Mouse (Mus musculus): ENCODE data around the gene Kank3. TPM values are rescaled to one million over a fixed set of nuclear protein-coding genes. Genes with fewer than 3 reads are reported as not detected.

The Kank3 gene
- polyA plus RNA-seq, 1 experiment from 2014 or later: 211 TPM

DNA sequence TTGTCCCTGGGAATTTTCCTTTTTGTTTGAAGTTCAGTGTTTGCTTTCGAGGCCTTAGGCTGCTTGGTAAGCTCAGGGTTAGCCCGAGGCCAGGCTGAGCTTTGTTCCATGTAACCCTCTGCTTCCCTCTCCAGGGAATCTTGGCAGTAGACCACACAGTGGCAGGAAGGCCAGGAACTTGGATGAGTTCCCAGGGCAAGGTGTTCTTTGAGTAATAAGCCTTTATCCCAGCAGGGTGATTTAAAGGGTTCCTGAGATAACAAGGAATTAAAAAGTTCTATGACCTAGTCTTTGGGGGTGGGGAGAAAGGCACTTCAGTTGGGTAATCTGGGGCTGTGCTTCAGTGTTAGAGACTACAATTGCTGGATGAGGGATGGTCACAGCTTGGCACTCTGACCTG, 18.6 kb downstream of the Kank3 start:
- H3K36me3 ChIP-seq (ENCODE audit: insufficient read depth, low read length): peaks cover 9% of the 10 kb centered on the region
- TF ChIP-seq CTCF (IDR thresholded peaks at IDR 0.05): no peak
- peak; percentile 75 for TF ChIP-seq EP300 (IDR thresholded peaks at IDR 0.05)
- no peak overlapping the region for H3K4me2 ChIP-seq (replicated peaks; ENCODE audit: low read depth, low read length)
- no peaks in the 10 kb centered on the region for H3K27me3 ChIP-seq (replicated peaks; ENCODE audit: insufficient read depth, low read length)
- ATAC-seq (peak; percentile 81), DNase-seq (ENCODE audit: low spot score) (peak; percentile 92)
- no peak overlapping the region for H3K4me3 ChIP-seq (ENCODE audit: low read depth, low read length)
- H3K4me1 ChIP-seq (ENCODE audit: insufficient read depth, low read depth, low read length): peaks cover 18% of the 10 kb centered on the region
- H3K27ac ChIP-seq (ENCODE audit: low read length): peak overlapping the region; percentile 66
- WGBS: 20% methylated on average over 2 of the region's 2 CpGs
- no peaks in the 10 kb centered on the region for H3K9me3 ChIP-seq (ENCODE audit: low read length)
- no peak overlapping the region for H3K9ac ChIP-seq (replicated peaks; ENCODE audit: low read depth)

DNA sequence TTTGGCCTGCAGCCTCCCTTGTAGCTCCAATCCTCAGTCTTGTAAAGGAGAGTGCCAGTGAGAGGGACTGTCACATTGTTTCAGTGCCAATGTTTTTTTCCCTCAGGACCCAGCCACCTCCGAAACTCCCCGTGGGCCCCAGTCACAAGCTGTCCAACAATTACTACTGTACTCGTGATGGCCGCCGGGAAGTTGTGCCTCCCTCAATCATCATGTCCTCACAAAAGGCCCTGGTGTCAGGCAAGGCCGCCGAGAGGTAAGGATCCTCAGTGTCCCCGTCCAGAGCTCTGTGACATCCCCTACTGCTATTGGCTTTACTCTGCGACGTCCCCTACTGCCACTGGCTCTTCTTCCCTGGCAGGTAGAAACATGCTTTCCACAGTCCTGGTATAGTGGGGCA, 19.2 kb downstream of the Kank3 start:
- Histone ChIP-seq H3K4me1 (ENCODE audit: insufficient read depth, low read depth, low read length) (peaks cover 18% of the 10 kb centered on the region), H3K4me2 (replicated peaks; ENCODE audit: low read depth, low read length) (no peak overlapping the region), H3K27me3 (replicated peaks; ENCODE audit: insufficient read depth, low read length) (no peaks in the 10 kb centered on the region), H3K9ac (replicated peaks; ENCODE audit: low read depth) (no peak overlapping the region), H3K27ac (ENCODE audit: low read length) (peak overlapping the region; percentile 66), H3K4me3 (ENCODE audit: low read depth, low read length) (no peak overlapping the region), H3K36me3 (ENCODE audit: insufficient read depth, low read length) (peaks cover 14% of the 10 kb centered on the region), H3K9me3 (ENCODE audit: low read length) (no peaks in the 10 kb centered on the region)
- no peak for ATAC-seq
- TF ChIP-seq CTCF (IDR thresholded peaks at IDR 0.05) (no peak), EP300 (IDR thresholded peaks at IDR 0.05) (no peak)
- DNase-seq (ENCODE audit: low spot score): no peak
- WGBS: 87% methylated on average over 10 of the region's 10 CpGs

DNA sequence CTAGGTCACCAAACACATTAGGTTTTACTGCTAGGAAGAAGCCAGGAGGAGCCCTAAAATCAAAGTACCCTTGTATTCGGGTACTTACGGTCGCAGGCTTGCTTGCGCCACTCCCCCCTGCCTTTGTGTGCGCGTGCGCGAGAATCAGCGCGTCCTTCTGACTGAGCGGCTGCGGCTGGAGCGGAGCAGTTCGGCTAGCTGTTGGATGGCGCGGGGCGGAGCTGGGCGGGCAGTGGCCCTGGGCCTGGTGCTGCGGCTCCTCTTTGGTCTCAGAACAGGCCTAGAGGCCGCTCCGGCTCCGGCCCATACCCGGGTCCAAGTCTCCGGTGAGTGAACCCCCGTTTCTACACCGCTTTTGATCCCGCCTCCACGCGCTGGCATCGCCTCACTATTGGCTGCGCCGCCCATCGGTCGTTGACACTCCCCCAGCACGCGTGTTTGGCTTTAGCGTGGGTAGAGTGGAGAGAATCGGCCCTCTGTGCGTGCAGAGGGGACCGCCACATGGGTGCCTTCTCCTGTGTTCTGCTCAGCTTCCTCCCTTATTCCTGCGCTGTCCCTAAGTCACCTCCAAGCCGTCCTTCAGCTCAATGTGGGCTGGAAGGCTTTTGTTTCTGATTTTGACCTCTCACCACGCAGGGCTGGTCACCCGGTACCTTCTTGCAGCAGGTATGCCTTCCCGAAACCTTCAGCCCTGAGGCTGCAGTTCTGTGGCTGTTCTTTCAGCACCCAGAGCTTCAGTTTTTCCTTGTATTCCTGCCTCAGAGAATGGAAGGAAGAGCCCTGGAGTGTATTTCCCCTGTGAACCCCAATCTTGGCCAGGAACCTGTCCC, 32.9 kb downstream of the Kank3 start, which contains the start of gene Cd320:
Cd320 (plus strand) TSS at position 126 of the 830 bp plus-strand sequence.
- TF ChIP-seq EP300 (IDR thresholded peaks at IDR 0.05) (no peak), CTCF (IDR thresholded peaks at IDR 0.05) (peak; percentile 40)
- peak within 1 kb of the TSS; percentile 80 for H3K4me2 ChIP-seq (replicated peaks; ENCODE audit: low read depth, low read length)
- DNase-seq (ENCODE audit: low spot score) (peak; percentile 96), ATAC-seq (peak; percentile 96)
- H3K4me3 ChIP-seq (ENCODE audit: low read depth, low read length): peak within 1 kb of the TSS; percentile 82
- H3K27ac ChIP-seq (ENCODE audit: low read length): peak within 1 kb of the TSS; percentile 32; the same call in 1 of the 2 replicates
- peak within 1 kb of the TSS; percentile 52 for H3K9ac ChIP-seq (replicated peaks; ENCODE audit: low read depth)
- H3K27me3 ChIP-seq (replicated peaks; ENCODE audit: insufficient read depth, low read length): no peaks in the 10 kb centered on the region
- H3K36me3 ChIP-seq (ENCODE audit: insufficient read depth, low read length): no peaks in the 10 kb centered on the region; the same call in 1 of the 2 replicates
- H3K4me1 ChIP-seq (ENCODE audit: insufficient read depth, low read depth, low read length): no peaks in the 10 kb centered on the region
- H3K9me3 ChIP-seq (ENCODE audit: low read length): no peaks in the 10 kb centered on the region
- under 1% methylated on average over 43 of the region's 45 CpGs for WGBS

DNA sequence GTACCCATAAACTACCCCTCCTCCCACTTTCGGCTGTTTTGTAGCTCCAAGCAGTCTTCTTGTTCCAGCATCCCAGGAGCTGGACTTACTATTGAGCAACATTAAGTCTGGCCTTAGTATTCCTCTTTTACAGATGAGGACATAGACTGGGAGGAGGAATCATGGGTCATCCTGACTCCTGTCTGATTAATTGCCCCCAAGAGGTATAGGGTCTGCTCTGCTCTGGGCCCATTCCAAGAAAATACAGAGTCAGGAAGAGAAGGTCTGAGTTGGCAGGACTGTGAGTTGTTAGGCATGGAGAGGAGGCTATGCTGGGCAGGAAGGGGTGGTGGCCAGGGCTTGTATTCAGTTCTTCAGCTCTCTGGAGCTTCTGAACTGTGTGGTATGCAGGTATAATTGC, 33.9 kb downstream of the Kank3 start:
- H3K27me3 ChIP-seq (replicated peaks; ENCODE audit: insufficient read depth, low read length): no peaks in the 10 kb centered on the region
- no peak overlapping the region for H3K4me3 ChIP-seq (ENCODE audit: low read depth, low read length)
- no peaks in the 10 kb centered on the region; the same call in 1 of the 2 replicates for H3K36me3 ChIP-seq (ENCODE audit: insufficient read depth, low read length)
- no peaks in the 10 kb centered on the region for H3K9me3 ChIP-seq (ENCODE audit: low read length)
- H3K4me1 ChIP-seq (ENCODE audit: insufficient read depth, low read depth, low read length): no peaks in the 10 kb centered on the region
- H3K4me2 ChIP-seq (replicated peaks; ENCODE audit: low read depth, low read length): no peak overlapping the region
- ATAC-seq: no peak
- TF ChIP-seq CTCF (IDR thresholded peaks at IDR 0.05) (no peak), EP300 (IDR thresholded peaks at IDR 0.05) (no peak)
- no peak overlapping the region for H3K27ac ChIP-seq (ENCODE audit: low read length)
- H3K9ac ChIP-seq (replicated peaks; ENCODE audit: low read depth): no peak overlapping the region
- DNase-seq (ENCODE audit: low spot score): no peak
- WGBS: 55% methylated on average over 1 of the region's 1 CpGs

DNA sequence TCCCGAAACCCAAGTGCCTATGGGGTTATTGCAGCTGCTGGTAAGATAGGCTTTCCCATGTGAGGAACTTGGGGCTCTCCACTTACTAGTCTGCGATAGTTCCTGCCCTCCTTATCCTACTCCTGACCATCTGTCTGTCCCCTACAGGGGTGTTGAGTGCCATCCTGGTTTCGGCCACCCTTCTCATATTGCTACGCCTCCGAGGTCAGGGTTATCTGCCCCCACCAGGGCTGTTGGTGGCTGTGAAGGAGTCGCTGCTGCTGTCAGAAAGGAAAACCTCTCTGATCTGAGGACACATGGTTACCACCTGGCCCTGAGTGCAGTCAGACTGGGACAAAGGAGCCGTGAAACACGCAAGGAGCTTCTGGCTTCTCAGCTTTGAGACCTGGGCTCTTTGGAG, 37.8 kb downstream of the Kank3 start:
- WGBS: 76% methylated on average over 8 of the region's 8 CpGs
- Histone ChIP-seq H3K9me3 (ENCODE audit: low read length) (no peaks in the 10 kb centered on the region), H3K9ac (replicated peaks; ENCODE audit: low read depth) (no peak overlapping the region), H3K4me2 (replicated peaks; ENCODE audit: low read depth, low read length) (no peak overlapping the region), H3K4me3 (ENCODE audit: low read depth, low read length) (no peak overlapping the region), H3K27me3 (replicated peaks; ENCODE audit: insufficient read depth, low read length) (no peaks in the 10 kb centered on the region), H3K4me1 (ENCODE audit: insufficient read depth, low read depth, low read length) (no peaks in the 10 kb centered on the region), H3K36me3 (ENCODE audit: insufficient read depth, low read length) (no peaks in the 10 kb centered on the region; the same call in 1 of the 2 replicates), H3K27ac (ENCODE audit: low read length) (no peak overlapping the region)
- ATAC-seq: no peak
- TF ChIP-seq EP300 (IDR thresholded peaks at IDR 0.05): no peak
- TF ChIP-seq CTCF (IDR thresholded peaks at IDR 0.05): no peak
- no peak for DNase-seq (ENCODE audit: low spot score)

DNA sequence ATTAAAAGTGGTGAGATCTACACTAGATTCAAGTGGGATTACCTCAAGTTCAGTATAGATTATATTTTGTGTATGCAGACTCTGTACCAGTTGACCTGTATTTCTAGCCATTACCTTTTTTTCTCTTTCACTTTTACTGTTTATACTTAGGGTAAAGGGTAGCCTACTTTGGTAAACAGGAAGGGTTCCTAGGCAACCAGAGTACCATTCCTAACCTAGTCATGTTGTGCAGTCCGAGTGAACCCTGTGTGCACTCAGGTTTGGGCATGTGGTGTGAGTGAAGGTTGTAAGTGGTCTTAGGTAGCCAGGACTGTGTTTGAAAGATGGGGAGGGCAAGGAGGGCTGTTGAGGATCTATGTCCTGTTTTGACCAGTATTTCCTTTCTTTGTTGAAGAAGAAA, 41.0 kb downstream of the Kank3 start:
- ATAC-seq (no peak), DNase-seq (ENCODE audit: low spot score) (no peak)
- TF ChIP-seq EP300 (IDR thresholded peaks at IDR 0.05) (no peak), CTCF (IDR thresholded peaks at IDR 0.05) (no peak)
- 26% methylated on average over 1 of the region's 1 CpGs for WGBS
- H3K36me3 ChIP-seq (ENCODE audit: insufficient read depth, low read length): no peaks in the 10 kb centered on the region; the same call in 1 of the 2 replicates
- no peak overlapping the region for H3K4me2 ChIP-seq (replicated peaks; ENCODE audit: low read depth, low read length)
- H3K4me1 ChIP-seq (ENCODE audit: insufficient read depth, low read depth, low read length): no peaks in the 10 kb centered on the region
- H3K27ac ChIP-seq (ENCODE audit: low read length): no peak overlapping the region
- H3K9me3 ChIP-seq (ENCODE audit: low read length): no peaks in the 10 kb centered on the region
- H3K4me3 ChIP-seq (ENCODE audit: low read depth, low read length): no peak overlapping the region
- H3K27me3 ChIP-seq (replicated peaks; ENCODE audit: insufficient read depth, low read length): no peaks in the 10 kb centered on the region
- H3K9ac ChIP-seq (replicated peaks; ENCODE audit: low read depth): no peak overlapping the region

Data from lung, postnatal 0 days (tissue).